Mouse (Mus musculus) R1 (cell line): Measurements from ENCODE around the gene Ublcp1.

ENCODE experiments used
- DNase-seq: peaks from one replicate; pipeline ENCODE4 v3.0.0-alpha.2; 2018; ENCODE audit warnings: low read depth, low spot score

Ublcp1 gene

DNA sequence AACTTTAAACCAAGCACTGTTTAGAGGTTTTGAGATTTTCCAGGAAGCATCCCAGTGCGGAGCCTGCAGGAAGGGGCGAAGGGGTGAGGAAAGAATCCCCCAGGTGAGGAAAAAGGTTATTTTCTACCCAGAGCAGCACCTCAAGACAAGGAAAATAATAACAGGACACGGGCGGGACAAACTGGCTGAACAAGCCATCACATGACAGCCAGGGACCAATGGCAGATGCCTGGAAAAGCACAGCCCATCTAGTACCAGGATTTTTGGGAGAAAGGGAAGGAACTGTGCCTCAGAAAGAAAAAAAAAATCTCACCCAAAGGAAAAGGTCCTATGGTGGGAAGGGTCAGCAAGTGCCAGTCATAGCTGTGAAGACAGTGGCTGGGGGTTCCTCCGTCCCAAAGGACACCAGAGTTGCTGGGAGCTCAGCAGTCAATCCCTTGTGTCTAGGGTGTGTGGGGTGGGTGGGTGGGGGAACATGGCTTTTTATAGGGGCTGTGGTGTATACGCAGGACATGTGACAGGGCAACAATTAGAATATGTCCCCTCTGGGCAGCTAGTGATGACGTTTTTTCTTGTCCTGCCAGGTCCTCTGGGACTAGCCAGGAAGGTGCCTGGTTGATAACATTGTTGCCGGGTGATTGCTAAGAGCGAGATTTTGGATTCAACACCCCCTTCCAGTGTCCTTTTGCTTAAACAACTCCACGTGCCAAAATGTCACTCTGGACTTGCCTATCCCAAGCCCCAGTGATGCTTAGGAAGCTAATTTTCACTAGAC is 47.8 kb downstream of the Ublcp1 start:
- DNase-seq: peak; percentile 36

DNA sequence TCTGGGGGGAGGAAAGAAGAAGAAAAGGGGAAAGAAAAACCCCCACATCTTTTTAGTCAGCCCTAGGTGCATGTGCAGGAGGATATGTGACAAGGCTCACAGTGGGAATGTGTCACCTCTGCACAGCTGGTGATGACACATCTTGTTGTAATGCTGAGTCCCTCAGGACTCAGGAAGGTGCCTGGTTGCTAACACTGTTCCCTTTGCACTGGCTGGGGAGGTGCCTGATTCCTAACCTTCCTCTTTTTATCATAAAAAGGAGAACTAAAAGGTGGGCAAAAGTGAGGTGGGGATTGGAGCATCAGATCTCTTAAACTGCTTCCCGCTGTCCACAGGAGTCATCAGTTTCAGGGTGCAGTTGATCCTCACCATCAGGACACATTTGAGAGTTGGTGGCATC is 52.9 kb downstream of the Ublcp1 start:
- DNase-seq: no peak

GRCm38 (mm10) chr11:44414605-44415004 is 55.7 kb downstream of the Ublcp1 start:
- DNase-seq: no peak

DNA sequence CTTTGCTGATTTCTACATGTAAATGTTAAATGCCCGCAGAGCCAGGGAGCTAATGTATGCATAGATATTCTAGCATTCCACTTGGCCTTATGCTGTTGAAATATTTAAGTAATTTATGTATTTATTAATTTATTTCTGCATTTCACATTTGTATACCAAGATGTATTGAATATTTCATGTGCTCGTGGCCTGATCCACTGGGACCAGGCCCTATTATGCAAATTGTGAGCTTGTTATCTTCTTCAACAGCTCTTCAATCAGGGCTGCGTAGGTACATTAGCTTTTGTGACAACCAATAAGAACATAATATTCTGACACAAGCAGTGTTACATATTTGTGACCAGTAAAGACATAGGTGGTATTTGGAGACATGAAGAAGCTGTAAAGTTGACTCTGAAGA is 56.9 kb downstream of the Ublcp1 start:
- no peak for DNase-seq

GRCm38 (mm10) chr11:44412276-44412675 is 58.0 kb downstream of the Ublcp1 start:
- no peak for DNase-seq

- DNase-seq: no peak
Measured at GRCm38 (mm10) chr11:44410413-44410812, 59.9 kb downstream of the Ublcp1 start.

DNA sequence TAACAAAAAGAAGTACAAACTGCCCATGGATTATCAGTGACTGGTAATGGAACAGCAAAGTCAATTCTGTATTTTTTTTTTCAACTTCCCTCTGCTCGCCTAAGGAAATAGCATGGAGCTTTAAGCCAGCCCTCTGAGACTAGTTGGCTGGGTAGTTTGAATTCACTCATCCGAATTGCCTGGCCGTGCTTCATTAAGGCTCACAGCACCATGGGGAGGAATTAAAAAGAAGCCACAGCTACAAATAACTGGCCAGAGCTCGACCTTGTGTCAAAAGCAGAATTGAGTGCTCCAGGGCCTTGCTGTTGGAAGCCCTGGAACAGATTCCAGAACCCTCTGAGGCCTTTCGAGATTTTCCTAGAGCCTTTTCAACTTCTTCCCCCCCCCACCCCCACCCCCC is 61.7 kb downstream of the Ublcp1 start:
- no peak for DNase-seq

- no peak for DNase-seq
Measured at GRCm38 (mm10) chr11:44406457-44406856, 63.8 kb downstream of the Ublcp1 start.

- no peak for DNase-seq
Measured at GRCm38 (mm10) chr11:44405961-44406360, 64.3 kb downstream of the Ublcp1 start.

DNA sequence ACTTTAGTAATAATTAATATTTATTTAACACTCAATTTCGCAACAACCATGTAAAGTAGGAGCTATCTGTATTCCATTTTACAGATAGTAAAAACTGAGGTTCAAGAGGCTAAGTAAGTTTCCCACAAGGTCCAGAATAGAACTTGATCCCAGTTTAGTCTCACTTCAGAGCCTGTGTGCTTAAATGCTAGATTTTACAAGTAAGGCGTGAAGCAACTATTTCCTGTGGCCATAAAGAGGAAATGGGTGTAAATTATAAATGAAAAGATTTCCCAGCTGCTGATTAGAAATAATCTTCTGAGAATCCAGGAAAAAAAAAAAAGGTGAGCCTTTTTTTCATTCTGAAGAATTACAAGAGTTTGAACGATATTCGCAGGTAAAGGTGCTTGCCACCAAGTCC is 65.2 kb downstream of the Ublcp1 start:
- DNase-seq: no peak
